Mouse (Mus musculus) lung, postnatal 0 days (tissue): Measurements from ENCODE around the gene Gpr171.

Source experiments
- CTCF ChIP-seq: IDR thresholded peaks from 2 replicates; pipeline ENCODE4 v1.5.1; 2016; ENCODE audit warnings: antibody characterized with exemption, mild to moderate bottlenecking
- EP300 ChIP-seq: IDR thresholded peaks from 2 replicates; pipeline ENCODE4 v1.6.1; 2016; ENCODE audit warnings: antibody characterized with exemption, mild to moderate bottlenecking, control low read depth

DNA sequence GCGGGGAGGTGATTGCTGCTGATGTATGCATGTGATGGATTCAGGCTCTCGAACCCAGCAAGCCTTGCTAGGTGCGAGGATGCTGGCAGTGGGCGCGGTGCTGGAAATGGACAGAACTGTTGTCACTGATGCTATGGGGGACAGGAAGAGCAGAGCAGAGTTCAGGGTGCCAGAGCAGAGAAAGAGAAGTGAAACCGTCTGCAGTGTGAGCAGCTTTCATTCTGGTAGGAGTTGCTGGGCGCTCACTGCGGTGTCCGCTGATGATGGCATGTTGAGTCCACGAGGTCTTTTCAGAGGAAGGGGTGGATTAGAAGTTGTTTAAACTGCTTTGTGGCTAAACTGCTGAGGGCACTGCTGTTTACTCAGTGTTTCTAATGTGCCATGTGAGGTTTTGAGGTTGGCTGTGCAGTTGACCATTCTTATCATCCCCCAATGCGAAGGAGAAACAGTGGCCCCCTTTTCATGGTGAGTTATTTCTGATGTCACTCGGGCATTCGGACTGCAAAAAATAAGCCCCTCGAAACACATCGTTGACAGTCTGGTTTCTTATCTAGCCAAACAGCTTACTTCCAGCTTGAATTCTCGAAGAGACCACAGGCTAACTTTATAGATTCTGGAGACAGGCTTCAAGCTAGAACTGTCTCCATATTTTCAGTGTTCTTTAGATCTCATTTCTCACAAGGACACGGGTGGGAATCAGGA is 46.6 kb downstream of the Gpr171 start:
- TF ChIP-seq CTCF (no peak), EP300 (no peak)
